Mouse (Mus musculus): ENCODE data around the gene Asl.

Gene Asl

DNA sequence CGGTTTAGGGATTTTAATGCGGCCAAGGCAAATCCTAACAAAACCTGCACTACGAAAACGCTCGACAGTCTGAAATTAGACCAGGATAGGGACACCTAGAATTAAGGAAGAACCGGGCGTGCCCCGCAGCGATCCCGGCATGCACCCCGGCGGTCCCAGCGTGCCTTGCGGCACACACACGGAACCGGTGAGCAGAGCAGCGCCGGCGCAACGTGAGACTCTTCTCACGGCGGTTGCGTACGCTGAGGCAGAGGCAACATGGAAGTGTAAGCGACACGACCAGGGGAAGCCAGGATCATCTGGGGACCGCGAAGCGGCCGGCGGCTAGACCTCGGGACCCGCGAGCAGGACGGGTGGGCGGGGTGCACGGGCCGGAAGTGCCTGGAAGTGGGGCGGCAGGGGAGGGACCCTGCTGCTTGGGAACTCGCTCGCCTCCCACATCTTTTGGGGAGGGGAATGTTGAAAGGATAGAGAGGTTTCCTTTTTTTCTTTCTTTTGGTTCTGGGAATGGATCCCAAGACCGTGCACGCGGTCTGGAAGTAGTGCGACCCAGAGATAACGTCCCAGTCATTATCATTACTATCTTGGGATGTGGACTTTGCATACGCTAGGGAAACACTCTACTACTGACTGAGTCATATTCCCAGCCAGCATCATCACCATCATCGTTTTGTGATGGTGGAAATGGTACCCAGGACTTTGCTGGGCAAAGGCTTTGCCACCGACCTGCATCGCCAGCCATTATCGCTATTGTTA, at the start of gene Asl, which contains the start of gene Crcp:
Gene Asl, minus strand, starts transcription at position 106 of the 756 bp plus-strand sequence.
Gene Crcp, plus strand, starts transcription at position 149 of the 756 bp plus-strand sequence.
- peak; percentile 75 for DNase-seq (ENCODE audit: low read depth, low spot score)

DNA sequence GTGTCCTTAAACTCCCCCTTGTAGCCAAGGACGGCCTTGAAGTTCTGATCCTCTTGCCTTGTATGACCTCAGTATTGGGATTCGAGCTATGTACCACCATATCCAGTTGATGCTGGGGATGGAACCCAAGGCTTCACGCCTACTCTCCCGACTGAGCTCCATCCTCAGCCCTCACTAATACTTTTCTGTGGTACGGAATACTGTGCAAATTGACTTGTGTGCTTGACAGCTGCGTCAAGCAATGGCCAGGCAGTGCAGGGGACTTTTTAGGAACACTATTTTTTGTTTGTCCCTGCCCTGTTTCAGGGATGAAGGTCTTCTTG, 49.7 kb upstream of the Asl start:
- no peak for DNase-seq (ENCODE audit: low read depth, low spot score)

DNA sequence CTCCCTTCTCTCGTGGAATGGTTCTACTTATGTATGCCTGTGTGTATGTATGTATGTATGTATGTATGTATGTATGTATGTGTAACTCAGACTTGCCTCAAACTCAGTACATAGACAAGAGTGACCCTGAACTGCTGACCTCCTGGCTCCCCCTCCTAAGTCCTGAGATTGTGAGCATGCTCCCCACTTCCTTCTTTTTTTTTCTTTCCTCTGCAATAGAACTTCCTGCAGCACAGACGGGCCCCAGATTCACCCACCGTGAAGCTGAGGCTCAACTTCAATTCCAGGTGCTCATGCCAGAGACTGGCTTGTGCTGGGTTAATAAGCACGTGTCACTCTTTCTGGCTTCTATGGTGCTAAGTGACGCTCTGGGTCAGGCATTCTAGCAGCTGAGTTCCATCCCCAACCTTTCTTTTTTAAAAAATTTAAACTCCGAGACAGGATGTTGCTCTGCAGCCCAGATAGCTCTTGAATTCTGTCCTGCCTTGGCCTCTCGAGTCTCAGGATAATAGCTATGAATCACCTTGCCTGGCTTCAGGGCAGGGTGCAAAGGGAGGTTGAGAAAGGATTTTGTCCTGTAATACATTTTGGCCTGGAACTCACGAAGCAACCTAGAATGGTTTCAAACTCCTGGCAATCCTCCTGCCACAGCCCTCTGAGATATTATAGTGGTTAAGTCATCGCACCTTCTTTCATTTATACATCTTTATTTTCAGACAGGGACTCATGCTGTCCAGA, 49.2 kb upstream of the Asl start:
- no peak for DNase-seq (ENCODE audit: low read depth, low spot score)

DNA sequence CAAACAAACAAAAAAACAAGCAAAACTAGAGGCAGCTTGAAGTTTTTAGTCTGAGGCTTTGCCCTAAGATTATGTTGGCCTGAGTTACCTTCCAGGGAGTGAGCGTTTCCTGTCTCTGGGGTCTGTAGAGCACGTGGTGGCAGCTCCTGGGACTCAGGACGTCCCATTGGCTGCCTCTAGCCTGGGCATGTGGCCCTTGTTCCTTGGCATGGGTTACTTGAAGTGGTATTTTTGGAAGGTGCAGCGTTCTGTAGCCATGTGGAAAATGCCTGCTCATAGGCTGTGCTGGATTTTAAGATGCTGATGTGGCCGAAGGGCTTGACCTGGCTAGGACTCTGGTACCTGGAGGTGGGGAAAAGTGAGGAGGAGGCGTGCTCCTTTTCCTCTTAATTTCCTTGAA, 47.3 kb upstream of the Asl start:
- no peak for DNase-seq (ENCODE audit: low read depth, low spot score)

DNA sequence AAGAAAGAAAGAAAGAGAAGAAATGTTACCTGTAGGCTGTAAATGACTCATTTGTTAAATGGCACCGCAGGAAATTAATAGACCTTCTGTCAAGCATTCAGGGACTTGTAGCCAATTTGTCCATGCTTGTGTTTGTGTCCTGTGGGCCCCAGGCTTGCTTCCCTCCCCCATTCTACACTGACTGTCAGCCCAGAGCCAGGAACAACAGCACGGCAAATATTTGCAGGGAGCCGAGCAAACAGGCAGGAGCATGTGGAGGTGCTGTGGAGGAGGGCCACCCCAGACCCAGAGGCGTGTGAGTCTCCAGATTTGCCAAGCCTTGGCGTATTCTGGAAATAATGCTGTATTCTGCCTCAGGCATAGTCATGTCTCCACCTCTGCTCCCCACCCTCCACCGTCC, 45.4 kb upstream of the Asl start:
- DNase-seq (ENCODE audit: low read depth, low spot score) = no peak

DNA sequence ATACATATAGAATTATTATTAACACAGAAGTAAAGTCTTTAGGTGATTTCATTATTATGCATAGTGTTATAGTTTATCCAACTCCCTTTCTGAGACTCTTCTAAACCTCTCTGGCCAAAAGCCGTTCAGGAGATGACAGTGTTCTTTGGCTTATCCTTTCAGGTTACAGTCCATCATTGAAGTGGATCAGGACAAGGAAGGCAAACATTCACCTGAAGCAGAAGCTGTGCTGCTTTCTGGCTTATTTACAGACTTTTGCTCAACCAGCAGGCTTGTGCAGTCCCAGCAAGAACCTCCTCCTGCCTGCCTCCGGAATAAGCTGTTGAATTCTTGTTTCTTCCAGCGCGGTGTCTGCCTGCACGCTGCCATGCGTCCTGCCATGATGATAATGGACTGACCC, 44.0 kb upstream of the Asl start, which contains the start of gene Tpst1:
Gene Tpst1, plus strand, starts transcription at position 301 of the 400 bp plus-strand sequence.
- DNase-seq (ENCODE audit: low read depth, low spot score) = no peak

DNA sequence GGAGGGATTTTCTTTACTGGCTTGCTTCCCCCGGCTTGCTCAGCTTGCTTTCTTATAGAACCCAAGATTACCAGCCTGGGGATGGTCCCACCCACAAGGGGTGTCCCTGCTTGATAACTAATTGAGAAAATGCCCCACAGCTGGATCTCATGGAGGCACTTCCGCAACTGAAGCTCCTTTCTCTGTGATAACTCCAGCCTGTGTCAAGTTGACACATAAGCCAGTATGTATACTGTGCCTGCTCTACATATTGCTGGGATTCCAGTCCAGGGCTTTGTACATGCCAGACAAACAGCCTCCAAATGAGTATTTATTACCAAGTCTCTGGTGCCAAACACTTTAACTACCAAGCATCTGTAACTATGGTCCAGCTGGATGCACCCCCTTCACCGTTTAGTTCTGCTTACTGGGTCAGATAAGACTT, 38.8 kb upstream of the Asl start:
- DNase-seq (ENCODE audit: low read depth, low spot score) = no peak

DNA sequence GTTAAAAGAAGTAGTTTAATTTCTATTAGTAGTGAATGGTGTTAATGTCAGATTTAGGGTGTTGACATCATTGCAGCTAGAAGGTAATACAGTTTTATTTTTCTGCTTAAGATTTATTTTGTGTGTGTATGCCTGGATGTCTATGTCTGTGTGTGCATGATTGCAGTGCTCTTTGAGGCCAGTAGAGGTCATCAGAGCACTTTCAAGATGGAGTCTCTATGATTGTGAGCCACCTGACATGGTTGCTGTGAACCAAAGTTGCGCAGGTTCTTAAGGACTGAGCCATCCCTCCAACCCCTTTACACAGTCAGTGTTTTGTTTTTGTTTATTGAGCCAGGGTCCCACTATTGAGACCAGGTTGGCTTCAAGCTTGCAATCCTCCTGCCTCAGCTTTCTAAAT, 36.5 kb upstream of the Asl start:
- DNase-seq (ENCODE audit: low read depth, low spot score) = no peak

DNA sequence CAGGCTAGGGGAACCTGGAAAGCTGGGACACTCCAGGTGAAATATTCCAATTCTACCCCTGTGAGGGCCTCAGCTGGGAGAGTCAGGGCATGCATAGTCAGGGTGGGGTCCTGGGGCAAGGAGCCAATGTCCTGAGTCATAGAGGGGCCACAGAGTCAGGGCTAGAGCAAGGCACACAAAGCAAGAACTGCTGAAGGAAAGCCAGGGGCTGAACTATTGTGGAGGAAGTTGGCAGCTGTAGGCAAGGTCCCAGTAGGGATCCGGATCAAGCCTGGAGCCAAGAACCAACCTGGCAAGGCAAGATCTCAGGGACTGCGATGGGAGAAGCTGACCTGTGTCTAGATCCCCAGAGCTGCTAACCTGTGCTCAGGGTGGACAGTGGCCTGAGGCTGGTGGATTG, 34.7 kb upstream of the Asl start:
- DNase-seq (ENCODE audit: low read depth, low spot score) = no peak

DNA sequence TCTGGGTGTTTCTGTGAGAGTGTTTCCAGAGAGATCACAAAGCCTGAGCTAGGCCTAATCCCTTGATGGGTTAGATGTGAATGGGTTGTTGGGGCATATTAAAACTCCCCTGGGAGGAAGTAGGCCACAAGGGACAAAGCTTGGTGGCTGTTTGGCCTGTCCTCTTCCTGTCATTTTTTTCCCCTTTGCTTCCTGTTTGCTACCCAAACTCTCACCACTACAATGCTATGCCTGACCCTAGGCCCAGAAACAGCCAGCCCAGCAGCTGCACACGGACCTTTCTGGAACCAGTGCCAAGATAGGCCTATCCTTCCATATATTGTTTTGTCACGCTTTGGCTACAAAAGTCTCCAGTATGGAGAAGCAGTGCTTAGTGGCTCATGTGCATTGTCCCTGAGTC, 33.0 kb upstream of the Asl start:
- no peak for DNase-seq (ENCODE audit: low read depth, low spot score)

DNA sequence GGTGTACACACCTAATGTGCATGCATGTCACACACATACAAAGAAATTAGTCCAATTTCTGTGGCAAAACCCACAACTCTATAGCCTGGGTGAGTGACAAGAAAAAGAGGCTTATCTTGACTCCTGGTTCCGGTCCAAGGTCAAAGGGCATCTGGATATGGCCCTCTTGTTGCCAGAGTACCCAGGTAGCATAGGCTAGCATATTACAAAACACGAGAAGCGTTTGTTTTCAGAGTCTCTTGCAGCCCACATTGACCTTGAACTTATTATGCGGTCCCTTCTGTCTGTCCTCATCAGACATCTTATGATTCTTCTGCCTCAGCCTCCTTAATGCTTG, 31.2 kb upstream of the Asl start:
- no peak for DNase-seq (ENCODE audit: low read depth, low spot score)

DNA sequence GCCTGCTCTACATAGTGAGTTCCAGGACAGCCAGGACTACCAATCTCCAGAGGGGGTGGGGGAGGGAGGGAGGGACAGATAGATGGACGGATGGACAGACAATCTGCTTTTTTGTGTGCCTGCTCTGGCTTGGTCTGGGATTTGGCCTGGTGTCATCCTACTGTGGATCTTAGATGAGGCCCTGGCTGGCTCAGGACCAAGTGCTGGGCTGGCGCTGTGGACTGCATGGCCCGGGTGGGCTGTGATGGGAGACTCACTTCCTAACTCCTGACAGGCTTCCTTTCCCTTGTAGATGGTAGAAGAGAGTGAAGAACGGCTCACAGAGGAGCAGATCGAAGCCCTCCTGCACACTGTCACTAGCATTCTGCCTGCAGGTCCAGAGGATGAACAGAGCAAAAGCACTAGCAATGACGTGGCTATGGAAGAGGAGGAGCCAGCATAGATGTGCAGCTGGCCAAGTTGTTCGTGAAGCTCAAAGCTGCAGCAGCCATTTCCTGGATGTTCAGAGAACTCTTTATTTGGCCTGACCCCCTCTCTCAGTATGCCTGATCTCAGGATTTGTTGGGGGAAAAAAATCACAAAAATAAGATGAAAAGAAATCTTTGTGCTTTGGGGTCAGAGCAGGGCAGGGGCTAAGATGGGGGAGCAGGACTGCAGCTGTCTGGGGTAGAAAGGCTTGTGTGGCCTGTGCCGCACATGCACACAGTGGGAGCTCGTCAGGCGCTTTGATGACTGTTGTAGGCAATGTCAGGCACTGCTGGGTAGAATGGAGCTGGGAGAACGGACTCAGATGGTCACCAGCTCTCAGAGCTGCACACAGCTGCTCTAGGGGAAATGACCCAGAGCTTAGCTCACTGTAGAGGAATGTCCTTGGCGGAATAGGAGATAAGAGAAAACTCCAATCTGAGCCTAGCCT, 30.6 kb upstream of the Asl start:
- no peak for DNase-seq (ENCODE audit: low read depth, low spot score)

DNA sequence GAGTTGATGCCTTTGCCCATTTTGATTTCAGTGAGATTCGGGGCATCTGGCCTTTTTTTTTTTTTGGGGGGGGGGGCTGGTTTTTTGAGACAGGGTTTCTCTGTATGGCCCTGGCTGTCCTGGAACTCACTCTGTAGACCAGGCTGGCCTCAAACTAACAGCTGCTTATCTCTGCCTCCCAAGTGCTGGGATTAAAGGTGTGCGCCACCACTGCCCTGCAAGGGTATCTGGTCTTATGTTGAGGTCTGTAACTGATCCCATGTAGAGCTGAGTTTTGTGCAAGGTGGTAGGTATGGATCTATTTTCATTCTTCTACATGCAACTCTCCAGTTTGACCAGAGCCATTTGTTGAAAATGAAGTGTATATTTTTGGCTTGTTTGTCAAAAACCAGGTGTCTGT, 27.3 kb upstream of the Asl start:
- no peak for DNase-seq (ENCODE audit: low read depth, low spot score)

DNA sequence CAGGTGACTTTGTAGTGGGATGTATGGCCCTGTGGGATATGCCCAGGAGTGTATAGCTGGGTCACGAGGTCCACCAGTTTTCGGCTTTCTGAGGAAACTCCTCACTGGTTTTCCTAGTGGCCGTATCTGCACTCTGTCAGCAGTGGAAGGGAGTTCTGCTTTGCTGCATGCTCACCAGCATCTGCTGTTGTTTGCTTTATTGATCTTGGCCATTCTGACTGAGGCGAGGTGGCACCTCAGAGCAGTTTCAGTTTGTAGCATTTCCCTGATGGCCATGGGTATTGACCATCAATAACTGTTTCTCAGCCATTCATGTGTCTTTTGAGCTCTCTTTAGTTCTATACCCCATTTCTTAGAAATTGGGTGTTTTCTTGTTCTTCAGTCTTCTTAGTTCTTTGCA, 26.6 kb upstream of the Asl start:
- no peak for DNase-seq (ENCODE audit: low read depth, low spot score)

DNA sequence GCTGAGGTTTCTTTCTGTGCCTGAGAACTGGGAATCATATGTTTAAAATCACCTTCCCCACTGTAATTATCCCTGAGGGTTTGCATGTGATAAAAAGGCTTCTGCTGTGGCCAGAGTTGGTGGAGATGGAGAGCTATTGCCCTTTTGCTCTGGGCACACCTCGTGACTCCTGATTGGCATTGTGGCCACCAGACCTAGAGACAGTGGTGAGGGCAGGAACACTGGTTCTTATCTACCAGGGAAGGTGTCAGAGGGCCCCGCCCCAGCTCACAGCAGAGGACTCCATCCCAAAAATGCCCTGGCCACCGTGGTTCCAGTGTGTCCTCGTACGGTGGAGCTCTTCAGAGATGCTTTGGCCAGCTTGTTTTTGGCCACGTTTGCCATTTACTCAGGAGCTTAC, 23.9 kb upstream of the Asl start:
- no peak for DNase-seq (ENCODE audit: low read depth, low spot score)

DNA sequence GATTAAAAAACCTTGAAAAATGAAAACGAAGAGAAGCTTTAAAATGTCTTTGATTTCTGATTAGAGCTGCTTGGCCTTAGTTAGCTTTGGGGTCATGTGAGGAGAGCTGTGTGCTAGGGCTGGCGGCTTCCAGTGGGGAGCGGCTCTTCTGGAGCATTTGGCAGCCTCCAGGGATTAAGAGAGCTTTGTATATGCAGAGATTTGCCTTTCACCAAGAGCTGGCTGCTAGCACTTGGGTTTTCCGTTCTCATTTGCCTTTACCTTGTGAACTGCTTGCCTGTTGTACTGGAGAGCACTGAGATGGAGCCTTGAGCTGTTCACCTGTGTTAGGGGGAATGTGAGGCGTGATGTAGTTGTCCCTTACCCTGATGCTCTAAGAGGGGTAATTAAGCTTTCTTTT, 23.5 kb upstream of the Asl start:
- no peak for DNase-seq (ENCODE audit: low read depth, low spot score)

DNA sequence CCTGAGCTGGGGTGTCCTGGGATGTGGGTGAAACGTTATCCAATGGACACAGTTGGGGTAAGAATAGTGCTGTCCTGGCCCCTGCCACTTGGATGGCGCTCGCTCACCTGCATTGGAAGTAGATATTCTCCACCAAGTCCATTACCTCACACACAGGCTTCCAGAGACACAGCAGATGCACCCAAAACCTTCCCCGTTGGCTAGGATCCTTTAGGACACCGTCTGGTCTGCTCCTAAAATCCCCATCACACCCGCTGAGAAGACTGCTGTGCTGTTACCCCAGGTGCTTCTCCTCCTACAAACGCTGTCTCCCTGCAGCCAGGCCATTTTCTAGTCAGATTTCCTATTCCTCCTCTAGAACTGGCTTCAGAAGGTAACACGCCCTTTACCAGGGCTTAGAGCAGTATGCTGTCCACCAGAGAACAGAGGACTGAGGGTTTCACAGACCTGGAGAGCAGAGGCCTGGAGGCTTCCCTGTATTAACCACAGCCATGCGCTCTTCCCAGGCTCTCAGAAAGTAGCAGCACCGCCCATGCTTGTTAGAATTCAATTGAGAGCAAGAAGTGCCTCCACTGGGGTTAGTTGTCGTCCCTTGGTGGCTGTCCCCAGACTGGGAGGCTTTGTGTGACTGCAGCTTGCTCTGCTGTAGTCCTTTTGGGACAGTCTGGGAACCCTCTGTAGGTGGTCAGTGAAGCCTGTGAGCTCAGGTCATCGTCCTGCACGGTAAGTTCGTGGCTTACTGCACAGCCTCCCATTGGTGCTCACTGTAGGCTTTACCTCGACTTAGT, 22.2 kb upstream of the Asl start:
- no peak for DNase-seq (ENCODE audit: low read depth, low spot score)

DNA sequence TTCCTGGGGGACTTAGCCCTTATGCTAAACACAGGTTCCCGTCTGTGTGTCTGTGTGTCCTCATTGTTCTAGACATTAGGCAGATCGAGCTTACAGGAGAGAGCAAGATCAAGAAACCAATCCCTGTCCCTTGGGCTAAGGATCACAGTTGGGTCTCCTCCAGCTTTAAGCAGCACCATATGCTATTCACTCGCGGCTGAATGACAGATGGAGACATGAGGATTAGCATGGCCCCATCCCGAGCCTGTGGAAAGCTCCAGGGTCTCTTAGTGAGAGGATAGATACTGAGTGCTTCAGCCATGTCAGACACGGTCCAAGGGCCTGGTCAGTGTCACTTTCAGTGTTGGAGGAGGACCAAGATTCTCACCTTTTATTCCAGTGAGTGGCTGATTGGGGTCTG, 21.4 kb upstream of the Asl start:
- no peak for DNase-seq (ENCODE audit: low read depth, low spot score)

DNA sequence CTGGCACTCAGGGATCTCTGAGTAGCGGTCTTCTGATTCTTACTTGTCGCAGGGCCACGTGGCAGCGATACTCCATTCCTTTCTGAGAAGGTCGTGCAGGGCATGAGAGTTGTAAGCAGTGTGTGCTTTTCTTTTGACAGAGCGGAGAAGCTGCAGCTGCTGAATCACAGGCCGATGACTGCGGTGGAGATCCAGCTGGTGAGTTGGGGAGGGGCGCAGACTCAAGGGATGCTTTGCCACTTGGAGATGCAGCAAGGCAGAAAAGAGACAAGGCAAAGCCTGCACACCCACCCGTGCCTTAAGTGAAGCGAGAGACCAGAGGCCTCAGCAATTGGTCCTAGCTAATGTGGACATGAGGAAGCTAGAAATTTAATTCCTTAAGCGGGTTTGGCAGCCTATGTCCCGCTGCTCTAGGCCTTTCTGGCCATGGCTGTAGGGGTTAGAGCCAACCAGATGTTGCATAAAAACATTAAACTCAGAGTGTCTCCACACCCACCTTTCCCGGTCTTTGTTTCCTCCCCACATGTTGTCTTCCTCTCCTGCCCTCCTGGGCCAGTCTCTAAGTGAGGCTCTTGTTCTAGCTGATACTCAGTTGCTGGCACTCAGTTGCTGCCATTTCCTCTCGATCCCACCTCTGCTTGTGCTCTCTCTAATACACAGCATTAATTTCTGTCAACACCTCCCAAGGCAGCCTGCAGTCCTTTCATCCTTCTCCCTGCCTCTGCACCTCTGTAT, 19.9 kb upstream of the Asl start:
- no peak for DNase-seq (ENCODE audit: low read depth, low spot score)

DNA sequence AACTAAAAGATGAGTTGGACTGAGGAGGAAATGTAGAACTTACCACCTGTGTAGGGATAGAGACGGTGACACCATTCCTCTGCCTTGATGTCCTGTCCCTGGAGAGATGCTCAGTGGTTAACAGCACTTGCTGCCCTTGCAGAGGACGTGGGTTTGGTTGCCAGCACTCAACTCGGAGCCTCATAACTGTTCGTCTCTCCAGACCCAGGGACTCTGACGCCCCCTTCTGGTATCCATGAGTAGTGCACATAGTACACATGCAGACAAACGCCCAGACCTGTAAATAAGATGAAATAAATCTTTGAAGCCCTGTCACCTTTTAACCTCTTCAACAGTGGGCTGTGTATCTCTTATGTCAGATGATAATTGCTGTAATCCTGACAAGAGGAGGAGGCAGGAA, 18.0 kb upstream of the Asl start:
- DNase-seq (ENCODE audit: low read depth, low spot score) = no peak

DNA sequence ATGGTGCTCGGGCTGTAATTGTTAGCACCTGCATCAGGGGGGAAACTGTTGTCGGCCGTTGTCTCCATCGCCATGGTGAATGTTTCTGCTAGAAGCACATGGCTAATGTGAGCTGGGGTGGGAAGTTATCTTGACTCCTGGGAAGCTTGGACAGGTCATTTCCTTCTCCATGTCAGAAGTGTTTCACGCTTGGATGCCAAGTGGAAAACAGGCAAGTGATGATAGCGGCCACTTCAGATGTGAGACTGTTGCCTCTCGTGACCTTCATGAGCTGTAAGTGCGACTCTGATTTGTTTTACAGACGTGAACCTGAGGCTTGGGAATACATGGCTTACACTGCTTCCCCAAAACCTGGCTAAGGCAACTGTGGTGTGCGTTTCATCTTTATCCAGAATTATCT, 17.5 kb upstream of the Asl start:
- DNase-seq (ENCODE audit: low read depth, low spot score) = no peak

All from mesoderm, embryonic 11.5 days (tissue).